Mouse (Mus musculus) Patski (cell line): ENCODE measurements at regions not wholly inside any gene's neighbourhood (a gene's known extent, or its start where the extent isn't known, plus 50 kb on each side); places are given as distances from the start of the nearest gene placed in this dataset.

Source experiments
- ATAC-seq: fragments of 100-300 bp; one replicate; pipeline ENCODE4 v1.8.0; 2021
- CTCF ChIA-PET: fragments of 350-600 bp; sonication (Branson Sonifier 250); formaldehyde crosslinking; loops from one replicate; lab custom pipeline; 2022; ENCODE audit warnings: inconsistent platforms; lab: Charles Lee
- POLR2A ChIA-PET: fragments of 350-600 bp; sonication (Branson Sonifier 250); formaldehyde crosslinking; loops from one replicate; lab custom pipeline; 2022; ENCODE audit warnings: antibody characterized with exemption, inconsistent platforms; lab: Charles Lee
- DNase-seq: peaks from one replicate; pipeline ENCODE4 v3.0.0-alpha.2; 2011; ENCODE audit warnings: low read depth, low spot score
- H3K27me3 ChIP-seq: fragments of 371-371 bp; one replicate; pipeline ENCODE4 v1.5.1; 2021
- CTCF ChIP-seq: fragments of 100-300 bp; IDR thresholded peaks from one replicate; pipeline ENCODE4 v1.5.1; 2021
- in situ Hi-C: fragments of 300-500 bp; cut with MboI; formaldehyde crosslinking; loops from 3 replicates; pipeline ENCODE4 v1.11.1; 2018; ENCODE audit warnings: low pct_unique_long_range_greater_than_20kb, mixed read lengths

GRCm38 (mm10) chr2:161241665-161242064, 132.8 kb upstream of the Chd6 start:
- CTCF ChIA-PET: no interaction called here
- POLR2A ChIA-PET: no interaction called here
- in situ Hi-C loops: no loop called here
- DNase-seq (no peak), ATAC-seq (no peak)
- no peaks in the 10 kb centered on the region for H3K27me3 ChIP-seq
- TF ChIP-seq CTCF: no peak

DNA sequence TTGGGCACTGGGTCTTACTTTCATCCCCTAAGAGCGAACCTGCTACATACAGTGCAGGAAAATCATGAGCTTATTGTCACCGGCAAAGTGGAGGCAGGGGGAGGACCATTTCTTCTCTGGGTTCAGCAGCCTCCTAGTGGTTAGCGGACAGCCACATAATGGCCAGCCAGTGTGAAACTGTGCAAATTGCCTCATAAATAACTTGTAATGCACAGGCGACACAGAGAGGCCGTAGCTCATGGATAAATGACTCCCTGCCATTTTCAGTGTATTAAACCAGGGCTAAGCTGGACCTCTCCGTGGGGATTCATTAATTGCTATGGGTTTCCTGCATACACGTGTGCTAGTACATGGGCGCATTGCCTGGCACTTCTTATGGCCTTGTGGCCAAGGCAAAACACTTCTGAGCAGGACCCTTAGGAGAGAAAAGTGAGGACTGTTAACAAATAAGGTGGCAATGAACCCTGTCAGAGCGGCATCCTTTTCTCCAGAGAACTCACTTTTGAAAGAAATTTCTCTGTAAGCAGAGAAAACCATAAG, 128.5 kb upstream of the Chd6 start:
- in situ Hi-C loops: no loop called here
- H3K27me3 ChIP-seq: no peaks in the 10 kb centered on the region
- TF ChIP-seq CTCF: no peak
- ChIA-PET POLR2A (interaction anchor here (0.7 kb wide), 1 partner anchor 1220 kb away, joined by 4 read pairs; no protein-coding TSS in a partner anchor), CTCF (no interaction called here)
- DNase-seq (no peak), ATAC-seq (no peak)

- ATAC-seq (no peak), DNase-seq (no peak)
- no peaks in the 10 kb centered on the region for H3K27me3 ChIP-seq
- CTCF ChIA-PET: no interaction called here
- TF ChIP-seq CTCF: no peak
- in situ Hi-C loops: no loop called here
- POLR2A ChIA-PET: no interaction called here
Observed at GRCm38 (mm10) chr2:161233155-161233741, 124.4 kb upstream of the Chd6 start.

- ChIA-PET POLR2A (no interaction called here), CTCF (no interaction called here)
- DNase-seq: no peak
- no peak for TF ChIP-seq CTCF
- no peak for ATAC-seq
- no peaks in the 10 kb centered on the region for H3K27me3 ChIP-seq
- in situ Hi-C loops: no loop called here
Observed at GRCm38 (mm10) chr2:161231405-161231804, 122.5 kb upstream of the Chd6 start.

- POLR2A ChIA-PET: no interaction called here
- peaks cover 5% of the 10 kb centered on the region for H3K27me3 ChIP-seq
- TF ChIP-seq CTCF: no peak
- CTCF ChIA-PET: interaction anchor here (1.3 to 2.3 kb wide), 2 partner anchors 8 to 1443 kb away, joined by 5 to 7 read pairs; no protein-coding TSS in a partner anchor
- ATAC-seq (no peak), DNase-seq (no peak)
- in situ Hi-C loops: loop anchor here (10.0 kb wide), 1 partner anchor 1439 kb away; no protein-coding TSS in a partner anchor
Observed at GRCm38 (mm10) chr2:161215736-161216135, 106.9 kb upstream of the Chd6 start.

- POLR2A ChIA-PET: interaction anchor here (0.9 kb wide), 1 partner anchor 1444 kb away, joined by 3 read pairs; no protein-coding TSS in a partner anchor
- peak; percentile 82 for ATAC-seq
- peak; percentile 15 for DNase-seq
- in situ Hi-C loops: loop anchor here (10.0 kb wide), 1 partner anchor 1440 kb away; no protein-coding TSS in a partner anchor
- TF ChIP-seq CTCF: peak; percentile 94
- CTCF ChIA-PET: interaction anchor here (1.1 to 2.3 kb wide), 4 partner anchors 9 to 1444 kb away, joined by 3 to 7 read pairs (median 5); no protein-coding TSS in a partner anchor
- peaks cover 5% of the 10 kb centered on the region for H3K27me3 ChIP-seq
Observed at GRCm38 (mm10) chr2:161214681-161215458, 106.0 kb upstream of the Chd6 start.

GRCm38 (mm10) chr2:161212322-161212882, 103.5 kb upstream of the Chd6 start:
- ChIA-PET POLR2A (no interaction called here), CTCF (no interaction called here)
- in situ Hi-C loops: loop anchor here (10.0 kb wide), 1 partner anchor 1442 kb away; no protein-coding TSS in a partner anchor
- no peak for ATAC-seq
- DNase-seq: no peak
- no peak for TF ChIP-seq CTCF
- H3K27me3 ChIP-seq: peaks cover 16% of the 10 kb centered on the region

DNA sequence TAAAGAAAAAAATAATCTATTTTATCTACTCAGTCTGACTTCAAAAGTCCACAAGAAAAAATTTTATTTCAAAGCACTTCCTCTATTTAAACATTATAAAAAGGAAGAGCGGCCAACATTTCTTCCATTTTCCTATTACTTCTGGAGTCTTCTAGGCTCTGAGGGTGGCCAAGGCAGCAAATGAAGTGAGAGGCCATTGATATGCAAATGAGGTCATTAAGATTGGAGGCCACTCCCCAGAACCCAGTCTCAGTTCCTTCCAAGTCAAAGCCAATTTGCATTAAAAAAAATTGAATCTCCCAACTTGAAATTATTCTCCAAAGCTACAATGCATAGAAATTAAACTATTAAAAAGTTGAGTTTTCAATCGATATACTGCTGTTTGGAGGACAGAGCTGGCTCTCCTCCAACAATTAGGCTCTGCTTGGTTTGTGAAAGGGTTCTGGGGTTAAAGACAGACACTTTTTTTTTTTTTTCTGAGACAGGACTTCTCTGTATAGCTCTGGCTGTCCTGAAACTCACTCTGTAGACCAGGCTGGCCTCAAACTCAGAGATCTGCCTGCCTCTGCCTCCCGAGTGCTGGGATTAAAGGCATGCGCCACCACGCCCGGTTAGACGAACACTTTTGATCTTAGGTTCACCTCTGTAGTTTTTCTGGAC, 88.0 kb upstream of the Chd6 start:
- ATAC-seq (no peak), DNase-seq (no peak)
- CTCF ChIA-PET: no interaction called here
- in situ Hi-C loops: no loop called here
- POLR2A ChIA-PET: interaction anchor here (0.5 kb wide), 1 partner anchor 1524 kb away, joined by 3 read pairs; no protein-coding TSS in a partner anchor
- no peak for TF ChIP-seq CTCF
- H3K27me3 ChIP-seq: peaks cover 13% of the 10 kb centered on the region

DNA sequence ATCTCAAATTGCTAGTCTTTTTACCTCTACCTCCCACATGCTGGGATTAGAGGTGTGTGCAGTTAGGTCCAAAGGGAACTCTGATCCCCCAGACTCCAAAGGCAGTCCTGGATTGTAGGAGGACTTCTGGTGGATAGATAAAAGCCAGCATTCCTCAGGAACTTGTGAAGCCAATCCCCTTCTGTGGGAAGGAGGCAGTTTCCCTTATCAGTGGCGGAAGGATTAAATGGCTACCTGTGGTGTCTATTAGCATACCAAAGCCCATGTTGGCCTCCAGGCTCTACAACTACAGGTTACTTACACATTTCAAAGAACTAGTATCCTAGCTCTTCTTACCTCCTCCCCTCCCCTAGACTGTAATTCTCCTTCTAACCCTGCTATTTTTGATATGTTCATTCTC, 78.6 kb upstream of the Chd6 start:
- DNase-seq (no peak), ATAC-seq (no peak)
- ChIA-PET CTCF (interaction anchor here (1.1 kb wide), 1 partner anchor 10 kb away, joined by 4 read pairs; no protein-coding TSS in a partner anchor), POLR2A (no interaction called here)
- no peak for TF ChIP-seq CTCF
- peaks cover 24% of the 10 kb centered on the region for H3K27me3 ChIP-seq
- in situ Hi-C loops: no loop called here

DNA sequence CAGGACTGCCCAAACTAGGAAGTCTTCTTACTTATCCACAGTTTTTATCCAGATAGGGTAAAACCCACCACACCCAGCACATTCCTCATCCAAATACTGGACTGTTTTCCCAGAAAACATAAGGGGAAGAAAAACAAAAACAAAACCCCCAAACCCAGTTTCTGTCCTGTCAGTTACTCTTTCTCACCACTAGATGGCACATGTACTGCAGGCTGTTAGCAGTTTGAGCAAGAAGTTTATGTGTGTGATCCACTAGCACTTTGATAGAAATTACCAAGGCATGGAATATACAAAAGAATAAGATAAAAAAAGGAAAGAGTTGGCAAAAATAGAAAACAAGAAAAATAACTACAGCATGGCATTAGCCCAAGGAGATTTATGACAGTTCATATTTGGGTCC, 76.2 kb upstream of the Chd6 start:
- CTCF ChIA-PET: interaction anchor here (1.1 to 1.5 kb wide), 4 partner anchors 9 to 1474 kb away, joined by 3 to 5 read pairs (median 4); no protein-coding TSS in a partner anchor
- in situ Hi-C loops: no loop called here
- no peak for DNase-seq

More for the DNA sequence above, 76.2 kb upstream of the Chd6 start:
- H3K27me3 ChIP-seq: peaks cover 20% of the 10 kb centered on the region
- ATAC-seq: no peak
- POLR2A ChIA-PET: no interaction called here
- peak; percentile 66 for TF ChIP-seq CTCF
